Mouse (Mus musculus) neural tube, embryonic 13.5 days (tissue): Measurements from ENCODE around the gene Cacnb2. TPM values are rescaled to one million over a fixed set of nuclear protein-coding genes. Genes with fewer than 3 reads are reported as not detected.
"Not testable (repeated sequence)": the region's sequence is repeated elsewhere in the genome, so short reads cannot be mapped to it uniquely, and the experiment has no call there.

ENCODE experiments used
- ATAC-seq: fragments of 200-750 bp; cut with Nextera tagmentation; 2 replicates; pipeline ENCODE4 v1.8.0; 2017; ENCODE audit warnings: low read depth, mild to moderate bottlenecking, moderate TSS enrichment, moderate library complexity
- H3K27ac ChIP-seq: fragments of 300-500 bp; sonication (generic); replicated peaks from 2 replicates; pipeline ENCODE4 v1.5.1; 2015; ENCODE audit warnings: moderate library complexity, mild to moderate bottlenecking, inconsistent platforms
- H3K27me3 ChIP-seq: fragments of 300-500 bp; sonication (generic); 2 replicates; pipeline ENCODE4 v1.6.1; 2015; ENCODE audit warnings: mild to moderate bottlenecking, inconsistent platforms
- H3K36me3 ChIP-seq: fragments of 300-500 bp; sonication (generic); 2 replicates; pipeline ENCODE4 v1.6.1; 2015; ENCODE audit warnings: mild to moderate bottlenecking, inconsistent platforms
- H3K4me1 ChIP-seq: fragments of 300-500 bp; sonication (generic); replicated peaks from 2 replicates; pipeline ENCODE4 v1.6.1; 2015; ENCODE audit warnings: inconsistent platforms
- H3K4me2 ChIP-seq: fragments of 300-500 bp; sonication (generic); 2 replicates; pipeline ENCODE4 v1.6.1; 2015; ENCODE audit warnings: inconsistent platforms, mild to moderate bottlenecking, moderate library complexity
- H3K4me3 ChIP-seq: fragments of 300-500 bp; sonication (generic); 2 replicates; pipeline ENCODE4 v1.5.1; 2015; ENCODE audit warnings: mild to moderate bottlenecking, inconsistent platforms
- H3K9ac ChIP-seq: fragments of 300-500 bp; sonication (generic); 2 replicates; pipeline ENCODE4 v1.6.1; 2015; ENCODE audit warnings: moderate library complexity, mild to moderate bottlenecking, inconsistent platforms
- H3K9me3 ChIP-seq: fragments of 300-500 bp; sonication (generic); 2 replicates; pipeline ENCODE4 v1.6.1; 2016; ENCODE audit warnings: inconsistent platforms
- WGBS: fragments of 180-500 bp; shearing (Covaris S2); methylation state at CpG from one replicate; pipeline ENCODE4 v1.1.7; 2015; 5-methylcytosine and 5-hydroxymethylcytosine counted together
- polyA plus RNA-seq: library from polyadenylated mRNA; unstranded; fragments of >200 nt; fragmentation: Nextera tagmentation; extraction: Ambion mirVana; gene quantifications from 2 replicates; pipeline ENCODE4 v1.2.1, GENCODE M21; 2015

Gene Cacnb2
- polyA plus RNA-seq, 1 experiment from 2014 or later: 4.5 TPM

- no peaks in the 10 kb centered on the region for H3K4me1 ChIP-seq
- H3K27me3 ChIP-seq: no peaks in the 10 kb centered on the region
- H3K36me3 ChIP-seq: no peaks in the 10 kb centered on the region
- no peak overlapping the region for H3K4me3 ChIP-seq
- H3K27ac ChIP-seq: no peak overlapping the region
- H3K9ac ChIP-seq: no peak overlapping the region
- H3K9me3 ChIP-seq: no peaks in the 10 kb centered on the region
- 27% methylated on average over 6 of the region's 6 CpGs for WGBS
- no peak overlapping the region for H3K4me2 ChIP-seq
- peak; percentile 36; the same call in 1 of the 2 replicates for ATAC-seq
These were observed 74.1 kb downstream of the Cacnb2 start for GRCm38 (mm10) chr2:14676885-14677516.

GRCm38 (mm10) chr2:14684231-14684630, 81.3 kb downstream of the Cacnb2 start:
- Histone ChIP-seq H3K36me3 (no peaks in the 10 kb centered on the region), H3K9ac (no peak overlapping the region), H3K27me3 (no peaks in the 10 kb centered on the region), H3K27ac (no peak overlapping the region), H3K4me3 (no peak overlapping the region), H3K4me2 (no peak overlapping the region), H3K4me1 (no peaks in the 10 kb centered on the region), H3K9me3 (no peaks in the 10 kb centered on the region)
- no peak for ATAC-seq

- Histone ChIP-seq H3K36me3 (no peaks in the 10 kb centered on the region), H3K9me3 (no peaks in the 10 kb centered on the region), H3K4me2 (no peak overlapping the region), H3K4me1 (no peaks in the 10 kb centered on the region), H3K9ac (no peak overlapping the region), H3K27ac (no peak overlapping the region), H3K4me3 (no peak overlapping the region), H3K27me3 (no peaks in the 10 kb centered on the region)
- peak; percentile 47; the same call in 1 of the 2 replicates for ATAC-seq
- 89% methylated on average over 1 of the region's 1 CpGs for WGBS
These were observed 100.2 kb downstream of the Cacnb2 start for GRCm38 (mm10) chr2:14702973-14703645.

GRCm38 (mm10) chr2:14703676-14704075, 100.8 kb downstream of the Cacnb2 start:
- no peaks in the 10 kb centered on the region for H3K36me3 ChIP-seq
- H3K4me1 ChIP-seq: no peaks in the 10 kb centered on the region
- H3K27ac ChIP-seq: no peak overlapping the region
- no peaks in the 10 kb centered on the region for H3K27me3 ChIP-seq
- no peak for ATAC-seq
- no peaks in the 10 kb centered on the region for H3K9me3 ChIP-seq
- no peak overlapping the region for H3K9ac ChIP-seq
- 94% methylated on average over 4 of the region's 4 CpGs for WGBS
- no peak overlapping the region for H3K4me3 ChIP-seq
- H3K4me2 ChIP-seq: no peak overlapping the region

GRCm38 (mm10) chr2:14710247-14710646, 107.4 kb downstream of the Cacnb2 start:
- 89% methylated on average over 8 of the region's 8 CpGs for WGBS
- H3K36me3 ChIP-seq: no peaks in the 10 kb centered on the region

GRCm38 (mm10) chr2:14711751-14712150, 108.9 kb downstream of the Cacnb2 start:
- no peak for ATAC-seq
- 97% methylated on average over 2 of the region's 2 CpGs for WGBS
- Histone ChIP-seq H3K9ac (no peak overlapping the region), H3K4me3 (no peak overlapping the region), H3K36me3 (no peaks in the 10 kb centered on the region), H3K27me3 (no peaks in the 10 kb centered on the region), H3K4me2 (no peak overlapping the region), H3K27ac (no peak overlapping the region), H3K4me1 (no peaks in the 10 kb centered on the region), H3K9me3 (no peaks in the 10 kb centered on the region)

More at GRCm38 (mm10) chr2:14710247-14710646, 107.4 kb downstream of the Cacnb2 start:
- Histone ChIP-seq H3K27me3 (no peaks in the 10 kb centered on the region), H3K9me3 (no peaks in the 10 kb centered on the region), H3K9ac (no peak overlapping the region), H3K4me3 (no peak overlapping the region), H3K4me1 (no peaks in the 10 kb centered on the region), H3K27ac (no peak overlapping the region), H3K4me2 (no peak overlapping the region)
- no peak for ATAC-seq

- H3K9me3 ChIP-seq: no peaks in the 10 kb centered on the region
- WGBS: 95% methylated on average over 3 of the region's 3 CpGs
- no peak overlapping the region for H3K4me3 ChIP-seq
- H3K27me3 ChIP-seq: no peaks in the 10 kb centered on the region
- no peak overlapping the region for H3K9ac ChIP-seq
- H3K36me3 ChIP-seq: no peaks in the 10 kb centered on the region
- ATAC-seq: no peak
- no peak overlapping the region for H3K27ac ChIP-seq
- no peaks in the 10 kb centered on the region for H3K4me1 ChIP-seq
- H3K4me2 ChIP-seq: no peak overlapping the region
These were observed 110.2 kb downstream of the Cacnb2 start for GRCm38 (mm10) chr2:14713049-14713448.

GRCm38 (mm10) chr2:14716666-14717065, 113.8 kb downstream of the Cacnb2 start:
- H3K27me3 ChIP-seq: no peaks in the 10 kb centered on the region
- no peak overlapping the region for H3K27ac ChIP-seq
- 57% methylated on average over 1 of the region's 1 CpGs for WGBS
- no peak overlapping the region for H3K4me3 ChIP-seq
- H3K4me1 ChIP-seq: no peaks in the 10 kb centered on the region
- ATAC-seq: no peak
- no peaks in the 10 kb centered on the region for H3K36me3 ChIP-seq
- no peaks in the 10 kb centered on the region for H3K9me3 ChIP-seq
- H3K9ac ChIP-seq: no peak overlapping the region
- H3K4me2 ChIP-seq: no peak overlapping the region

- H3K9ac ChIP-seq: no peak overlapping the region
- H3K4me3 ChIP-seq: no peak overlapping the region
- WGBS: 94% methylated on average over 9 of the region's 9 CpGs
These were observed 116.3 kb downstream of the Cacnb2 start for GRCm38 (mm10) chr2:14719119-14719718.

GRCm38 (mm10) chr2:14725437-14725836, 122.5 kb downstream of the Cacnb2 start:
- no peak overlapping the region for H3K4me2 ChIP-seq
- no peak for ATAC-seq
- H3K9ac ChIP-seq: no peak overlapping the region

More at GRCm38 (mm10) chr2:14719119-14719718, 116.3 kb downstream of the Cacnb2 start:
- H3K4me2 ChIP-seq: no peak overlapping the region
- no peak overlapping the region for H3K27ac ChIP-seq
- ATAC-seq: no peak
- H3K27me3 ChIP-seq: no peaks in the 10 kb centered on the region
- no peaks in the 10 kb centered on the region for H3K4me1 ChIP-seq
- no peaks in the 10 kb centered on the region for H3K36me3 ChIP-seq
- H3K9me3 ChIP-seq: no peaks in the 10 kb centered on the region

GRCm38 (mm10) chr2:14726601-14727000, 123.7 kb downstream of the Cacnb2 start:
- not testable (repeated sequence) for H3K4me2 ChIP-seq, H3K9ac ChIP-seq, H3K36me3 ChIP-seq, ATAC-seq, H3K4me1 ChIP-seq, H3K27me3 ChIP-seq, H3K9me3 ChIP-seq, H3K27ac ChIP-seq, H3K4me3 ChIP-seq
- WGBS: 98% methylated on average over 11 of the region's 13 CpGs

More at GRCm38 (mm10) chr2:14725437-14725836, 122.5 kb downstream of the Cacnb2 start:
- Histone ChIP-seq H3K9me3 (no peaks in the 10 kb centered on the region), H3K36me3 (no peaks in the 10 kb centered on the region), H3K4me3 (no peak overlapping the region), H3K27ac (no peak overlapping the region), H3K27me3 (no peaks in the 10 kb centered on the region), H3K4me1 (no peaks in the 10 kb centered on the region)

GRCm38 (mm10) chr2:14738927-14739326, 136.0 kb downstream of the Cacnb2 start:
- Histone ChIP-seq H3K36me3 (no peaks in the 10 kb centered on the region), H3K27ac (peak overlapping the region; percentile 73), H3K4me1 (peaks cover 25% of the 10 kb centered on the region), H3K9ac (peak overlapping the region; percentile 31; the same call in 1 of the 2 replicates), H3K4me3 (peak overlapping the region; percentile 23; the same call in 1 of the 2 replicates), H3K4me2 (peak overlapping the region; percentile 47), H3K9me3 (no peaks in the 10 kb centered on the region), H3K27me3 (no peaks in the 10 kb centered on the region)
- peak; percentile 76 for ATAC-seq
- WGBS: 37% methylated on average over 9 of the region's 9 CpGs
